Mouse (Mus musculus) olfactory bulb, adult 2 months (tissue): Measurements from ENCODE around the gene Ech1. TPM values are rescaled to one million over a fixed set of nuclear protein-coding genes. Genes with fewer than 3 reads are reported as not detected.
A peak's percentile ranks its signal among the peaks of the same experiment; 100 is the strongest.

ENCODE experiments used
- H3K27ac ChIP-seq: fragments of 200-500 bp; 2 replicates; pipeline ENCODE4 v1.5.1; 2012; ENCODE audit warnings: low read depth, low read length; ENCODE audit not compliant: insufficient read depth
- H3K4me1 ChIP-seq: fragments of 200-500 bp; 2 replicates; pipeline ENCODE4 v1.6.1; 2012; ENCODE audit warnings: low read length; ENCODE audit not compliant: control insufficient read depth, insufficient read depth
- H3K4me3 ChIP-seq: fragments of 200-500 bp; 2 replicates; pipeline ENCODE4 v1.5.1; 2012; ENCODE audit warnings: mild to moderate bottlenecking, low read depth, low read length, moderate library complexity; ENCODE audit not compliant: insufficient read depth
- CTCF ChIP-seq: fragments of 200-500 bp; IDR thresholded peaks from 2 replicates; pipeline ENCODE4 v1.5.1; 2012; ENCODE audit warnings: low read depth, mild to moderate bottlenecking, low read length, moderate library complexity; ENCODE audit not compliant: insufficient read depth
- POLR2A ChIP-seq: fragments of 200-500 bp; IDR thresholded peaks from 2 replicates; pipeline ENCODE4 v1.6.1; 2012; ENCODE audit warnings: mild to moderate bottlenecking, low read depth, low read length, moderate library complexity; ENCODE audit not compliant: insufficient read depth
- WGBS: fragments of 180-500 bp; shearing (Covaris S2); methylation state at CpG from one replicate; pipeline ENCODE4 v1.1.7; 2018; 5-methylcytosine and 5-hydroxymethylcytosine counted together
- polyA plus RNA-seq: library from polyadenylated mRNA; stranded (reverse); fragments of >200 nt; gene quantifications from 2 replicates; pipeline ENCODE4 v1.2.4, GENCODE M21; 2012; ENCODE audit warnings: low replicate concordance; ENCODE audit not compliant: missing spikeins, insufficient read depth, insufficient read length

Gene Ech1
- polyA plus RNA-seq, 1 experiment = not detected

GRCm38 (mm10) chr7:28822993-28823903, 1.8 kb upstream of the Ech1 start:
- Histone ChIP-seq H3K27ac (no peak overlapping the region; the same call in 1 of the 2 replicates), H3K4me1 (peaks cover 40% of the 10 kb centered on the region), H3K4me3 (no peak overlapping the region)
- TF ChIP-seq CTCF (no peak), POLR2A (no peak)
- WGBS = 48% methylated on average over 10 of the region's 10 CpGs

- peaks cover 38% of the 10 kb centered on the region for H3K4me1 ChIP-seq
- H3K27ac ChIP-seq = no peak overlapping the region
- 40% methylated on average over 2 of the region's 2 CpGs for WGBS
- TF ChIP-seq CTCF = no peak
- TF ChIP-seq POLR2A = no peak
- H3K4me3 ChIP-seq = no peak overlapping the region
Observed at GRCm38 (mm10) chr7:28823932-28824331, 1.1 kb upstream of the Ech1 start.

GRCm38 (mm10) chr7:28825686-28826401, 827 bp downstream of the Ech1 start:
- Histone ChIP-seq H3K4me1 (peaks cover 30% of the 10 kb centered on the region), H3K27ac (peak overlapping the region; percentile 79), H3K4me3 (peak overlapping the region; percentile 50)
- TF ChIP-seq POLR2A (no peak), CTCF (no peak)
- WGBS = 29% methylated on average over 11 of the region's 11 CpGs

- Histone ChIP-seq H3K4me3 (no peak overlapping the region), H3K4me1 (peaks cover 24% of the 10 kb centered on the region), H3K27ac (no peak overlapping the region)
- 90% methylated on average over 7 of the region's 7 CpGs for WGBS
- TF ChIP-seq CTCF (no peak), POLR2A (no peak)
Observed at GRCm38 (mm10) chr7:28826402-28826772, 1.4 kb downstream of the Ech1 start.

GRCm38 (mm10) chr7:28827338-28827737, 2.3 kb downstream of the Ech1 start:
- TF ChIP-seq CTCF (no peak), POLR2A (no peak)
- WGBS = 35% methylated on average over 3 of the region's 3 CpGs
- H3K27ac ChIP-seq = no peak overlapping the region
- H3K4me3 ChIP-seq = no peak overlapping the region
- peaks cover 21% of the 10 kb centered on the region for H3K4me1 ChIP-seq

- Histone ChIP-seq H3K4me3 (no peak overlapping the region), H3K4me1 (peaks cover 19% of the 10 kb centered on the region), H3K27ac (no peak overlapping the region)
- WGBS = 85% methylated on average over 8 of the region's 8 CpGs
- TF ChIP-seq CTCF (no peak), POLR2A (no peak)
Observed at GRCm38 (mm10) chr7:28829821-28830220, 4.8 kb downstream of the Ech1 start.

- Histone ChIP-seq H3K4me3 (no peak overlapping the region), H3K4me1 (peaks cover 13% of the 10 kb centered on the region), H3K27ac (no peak overlapping the region)
- WGBS = 86% methylated on average over 5 of the region's 5 CpGs
- TF ChIP-seq POLR2A = no peak
- TF ChIP-seq CTCF = no peak
Observed at GRCm38 (mm10) chr7:28830981-28831380, 6.0 kb downstream of the Ech1 start.

- H3K4me3 ChIP-seq = no peak overlapping the region
- H3K27ac ChIP-seq = no peak overlapping the region
- WGBS = 96% methylated on average over 17 of the region's 17 CpGs
- peaks cover 8% of the 10 kb centered on the region for H3K4me1 ChIP-seq
- TF ChIP-seq CTCF (no peak), POLR2A (no peak)
Observed at GRCm38 (mm10) chr7:28831411-28832125, 6.6 kb downstream of the Ech1 start.
